Mouse (Mus musculus) skeletal muscle tissue, adult 2 months (tissue): Measurements from ENCODE around the gene Mpzl3.

Experiments used
- DNase-seq: peaks from one replicate; pipeline ENCODE4 v3.0.0-alpha.2; 2012; ENCODE audit warnings: low read depth, low spot score

Gene Mpzl3

GRCm38 (mm10) chr9:45102528-45102927 is 47.5 kb downstream of the Mpzl3 start:
- DNase-seq = no peak

- DNase-seq = no peak
Observed at GRCm38 (mm10) chr9:45103211-45103979, 48.4 kb downstream of the Mpzl3 start.

GRCm38 (mm10) chr9:45105596-45106374 is 50.8 kb downstream of the Mpzl3 start:
- DNase-seq = no peak

DNA sequence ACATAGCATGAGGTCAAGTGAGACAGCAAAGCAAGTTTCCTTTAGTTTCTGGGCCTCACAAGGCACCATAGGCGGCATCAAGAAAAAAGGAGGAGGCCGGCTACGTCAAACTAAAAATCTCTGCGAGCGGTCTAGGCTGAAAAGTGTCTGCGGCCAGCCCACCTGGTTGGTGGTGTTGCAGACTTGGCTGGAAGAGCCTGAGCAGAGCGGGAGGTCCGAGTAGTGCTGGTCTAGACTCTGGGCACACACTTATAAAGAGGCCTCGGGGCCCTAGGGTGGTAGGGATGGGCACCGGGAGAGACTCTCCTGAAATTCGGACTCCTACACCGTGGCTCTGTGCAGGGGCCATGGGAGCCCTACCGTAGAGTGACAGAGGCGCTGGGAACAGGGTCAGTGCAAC is 60.7 kb downstream of the Mpzl3 start:
- no peak for DNase-seq

- DNase-seq = no peak
Observed at GRCm38 (mm10) chr9:45116819-45117218, 61.8 kb downstream of the Mpzl3 start.

DNA sequence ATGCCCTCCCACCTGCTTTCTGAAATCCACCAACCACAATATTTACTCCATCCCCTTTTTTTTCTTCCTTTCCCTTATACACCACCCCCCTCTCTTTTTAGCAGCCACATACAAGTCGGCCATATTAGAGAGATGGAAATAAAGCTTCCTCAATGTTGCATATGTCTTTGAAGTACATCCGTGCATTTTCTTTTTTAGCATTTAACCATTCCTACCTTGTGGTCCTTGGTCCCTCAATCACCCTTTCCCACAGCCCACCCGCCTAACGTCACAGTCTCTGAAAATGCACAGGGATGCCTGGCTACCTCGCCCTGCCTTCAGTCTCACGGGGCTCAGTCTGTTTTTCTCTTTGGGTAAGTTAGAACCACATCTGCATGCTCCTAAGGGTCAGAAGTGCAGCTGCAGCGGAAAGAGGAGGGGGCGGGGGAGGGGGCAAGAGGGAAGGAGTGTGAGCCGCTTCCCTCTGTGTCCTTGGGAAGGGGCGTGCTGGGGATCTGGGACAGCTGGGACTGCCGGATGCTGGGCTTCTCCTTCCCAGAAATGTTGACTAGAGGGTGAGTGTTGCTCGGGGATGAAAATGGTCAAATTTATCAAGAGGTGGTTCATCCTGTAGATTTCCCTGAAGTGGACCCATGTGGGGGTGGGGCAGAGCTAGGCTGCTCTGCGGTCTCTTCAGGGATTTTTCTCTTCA is 62.9 kb downstream of the Mpzl3 start, which contains the start of gene Scn2b:
Gene Scn2b, plus strand, starts transcription at position 42 of the 691 bp plus-strand sequence.
- no peak for DNase-seq

GRCm38 (mm10) chr9:45118552-45118951 is 63.6 kb downstream of the Mpzl3 start:
- DNase-seq = no peak

- no peak for DNase-seq
Observed at GRCm38 (mm10) chr9:45119316-45119953, 64.4 kb downstream of the Mpzl3 start.

DNA sequence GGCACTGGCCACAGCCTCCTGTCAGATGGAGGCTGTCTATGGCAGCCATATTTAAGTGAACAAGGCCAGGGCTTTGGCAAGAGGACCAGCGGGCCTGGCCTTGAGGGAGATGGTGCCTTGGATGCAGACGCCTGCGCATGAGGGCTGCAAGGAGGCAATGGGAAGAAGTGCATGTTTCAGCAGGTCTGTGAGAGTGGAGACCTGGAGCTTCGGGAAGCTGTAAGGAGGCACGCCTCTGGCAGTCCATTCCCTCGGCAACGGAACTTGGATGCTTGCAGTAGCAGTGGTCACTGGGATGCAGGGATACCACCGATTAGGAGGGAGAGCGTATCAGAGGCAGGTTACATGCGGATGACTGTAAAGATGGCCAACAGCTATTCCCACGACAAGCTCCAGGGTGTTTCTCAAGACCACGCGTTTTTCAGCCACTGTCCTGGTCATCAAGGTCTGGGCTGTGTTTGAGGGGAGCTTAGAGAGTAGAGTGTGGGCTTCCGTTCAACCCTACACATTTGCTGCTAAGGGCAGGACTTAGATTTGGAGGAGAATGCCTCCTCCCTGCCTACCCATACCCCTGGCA is 65.1 kb downstream of the Mpzl3 start:
- DNase-seq = no peak

GRCm38 (mm10) chr9:45120567-45120966 is 65.6 kb downstream of the Mpzl3 start:
- no peak for DNase-seq

DNA sequence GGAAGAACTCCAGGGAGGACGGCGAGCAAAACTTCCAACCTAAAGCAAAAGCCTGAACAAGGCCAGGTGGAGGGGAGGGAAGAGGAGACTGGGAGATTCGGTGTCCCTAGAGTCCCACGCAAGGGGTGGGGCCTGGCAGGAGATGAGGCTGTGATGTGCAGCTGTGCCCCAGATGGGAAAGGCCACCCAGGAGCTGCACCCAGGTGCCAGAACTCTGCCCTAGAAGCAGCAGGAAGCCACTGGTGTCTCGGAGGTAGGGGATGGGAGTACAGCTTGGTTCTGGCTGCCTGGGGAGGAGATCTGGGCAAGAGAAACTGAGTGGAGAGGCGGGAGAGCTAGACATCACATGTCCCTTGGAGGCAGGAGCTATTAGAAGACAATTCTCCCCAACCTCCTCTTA is 66.0 kb downstream of the Mpzl3 start:
- no peak for DNase-seq

- peak; percentile 66 for DNase-seq
Observed at GRCm38 (mm10) chr9:45121769-45122168, 66.8 kb downstream of the Mpzl3 start.

- no peak for DNase-seq
Observed at GRCm38 (mm10) chr9:45122209-45122761, 67.3 kb downstream of the Mpzl3 start.

GRCm38 (mm10) chr9:45125211-45125610 is 70.2 kb downstream of the Mpzl3 start:
- DNase-seq = no peak

GRCm38 (mm10) chr9:45126941-45127340 is 72.0 kb downstream of the Mpzl3 start:
- no peak for DNase-seq
